ENCODE assay signal across 11 mouse cellular contexts in genomic region chr11:116571767-116572679, GRCm38 (mm10). TPM values are rescaled to one million over a fixed set of nuclear protein-coding genes. Genes with fewer than 3 reads are reported as not detected.
DNase-seq lines count a peak whose midpoint lies in the region; ATAC-seq lines count a peak whose summit lies in the region.
"Had no signal": no experiment of that assay in that cellular context is flagged by ENCODE, and none has a peak within 500 bp of the region (broad histone marks: within the 10 kb centered on the region; RNA-seq: fewer than 3 reads in every experiment).

No protein-coding gene starts in this region.

- H3K9ac ChIP-seq in intestine, embryonic 15.5 days = no peak overlapping the region
- H3K9ac ChIP-seq in forebrain, embryonic 16.5 days (replicated peaks; ENCODE audit: low read depth, low read length) = no peak overlapping the region
- H3K9ac ChIP-seq: midbrain, embryonic 12.5 days had no signal

- H3K36me3 ChIP-seq in intestine, embryonic 15.5 days = no peaks in the 10 kb centered on the region
- no peaks in the 10 kb centered on the region for H3K36me3 ChIP-seq in forebrain, embryonic 16.5 days (ENCODE audit: control insufficient read depth, insufficient read depth)
- H3K36me3 ChIP-seq: hindbrain, embryonic 10.5 days; midbrain, embryonic 12.5 days had no signal

- H3K4me2 ChIP-seq in intestine, embryonic 15.5 days (replicated peaks) = no peak overlapping the region
- no peak overlapping the region for H3K4me2 ChIP-seq in forebrain, embryonic 16.5 days (ENCODE audit: low read length)
- H3K4me2 ChIP-seq: midbrain, embryonic 12.5 days had no signal

- peak; percentile 57 for ATAC-seq in intestine, embryonic 15.5 days
- no peak for ATAC-seq in forebrain, embryonic 16.5 days

- peaks cover 26% of the 10 kb centered on the region for H3K4me1 ChIP-seq in intestine, embryonic 15.5 days (replicated peaks)
- peaks cover 33% of the 10 kb centered on the region for H3K4me1 ChIP-seq in forebrain, embryonic 16.5 days (replicated peaks; ENCODE audit: control insufficient read depth, insufficient read depth, low read length)

- no peak overlapping the region for H3K4me3 ChIP-seq in intestine, embryonic 15.5 days (replicated peaks)
- H3K4me3 ChIP-seq in forebrain, embryonic 16.5 days (replicated peaks; ENCODE audit: low read length) = no peak overlapping the region
- H3K4me3 ChIP-seq: hindbrain, embryonic 10.5 days; midbrain, embryonic 12.5 days had no signal

- peak; percentile 73 for DNase-seq in spleen, adult 12 weeks (ENCODE audit: low spot score)
- no peak for DNase-seq in spleen, adult 18-20 months
- DNase-seq in cerebellum, postnatal 25 days = peak; percentile 61 to 74
- no peak for DNase-seq in ovary, postnatal 36 days (ENCODE audit: low spot score)
- no peak for DNase-seq in gastrocnemius, postnatal 4 days (ENCODE audit: low spot score in 2 of 2)
- DNase-seq in thymus, postnatal 14 days = no peak

- no peaks in the 10 kb centered on the region for H3K27me3 ChIP-seq in intestine, embryonic 15.5 days (replicated peaks)
- no peaks in the 10 kb centered on the region for H3K27me3 ChIP-seq in forebrain, embryonic 16.5 days (replicated peaks; ENCODE audit: control insufficient read depth, insufficient read depth, low read length)
- H3K27me3 ChIP-seq: midbrain, embryonic 12.5 days had no signal

- 68% methylated on average over 19 of the region's 19 CpGs for WGBS in intestine, embryonic 15.5 days
- WGBS in forebrain, embryonic 16.5 days = 79% methylated on average over 19 of the region's 19 CpGs

- no peaks in the 10 kb centered on the region for H3K9me3 ChIP-seq in intestine, embryonic 15.5 days
- H3K9me3 ChIP-seq in forebrain, embryonic 16.5 days (ENCODE audit: control insufficient read depth, low read length) = no peaks in the 10 kb centered on the region
- H3K9me3 ChIP-seq: hindbrain, embryonic 10.5 days; midbrain, embryonic 12.5 days had no signal

- H3K27ac ChIP-seq in intestine, embryonic 15.5 days = 0 out of 2 replicates have a peak overlapping the region, but pooled peaks have one; percentile 11
- no peak overlapping the region for H3K27ac ChIP-seq in forebrain, embryonic 16.5 days (ENCODE audit: low read length)

RNA-seq across cellular contexts. Expression of gene Ube2o, which starts 9.2 kb away (rescaled TPM):
- 8.4 and 8.8 TPM in 2 replicates for polyA plus RNA-seq in intestine, embryonic 15.5 days (2015; fragmentation: Nextera tagmentation; extraction: Ambion mirVana)
- polyA plus RNA-seq in forebrain, embryonic 16.5 days (2015; fragmentation: Nextera tagmentation; extraction: Ambion mirVana) = 15.0 and 17.1 TPM in 2 replicates
- 10 to 100 TPM; 25.2 to 25.6 TPM for total RNA-seq in gastrocnemius, postnatal 4 days (2021)

RNA-seq across cellular contexts. Expression of gene Aanat, which starts 14.2 kb away (rescaled TPM):
- polyA plus RNA-seq in intestine, embryonic 15.5 days (2015; fragmentation: Nextera tagmentation; extraction: Ambion mirVana) = not detected in 2 replicates
- polyA plus RNA-seq in forebrain, embryonic 16.5 days (2015; fragmentation: Nextera tagmentation; extraction: Ambion mirVana) = 0.27 TPM in 1 of 2 replicates, not detected in the other
- not detected for total RNA-seq in gastrocnemius, postnatal 4 days (2021)
- polyA plus RNA-seq: hindbrain, embryonic 10.5 days; stomach, embryonic 16.5 days had no signal

RNA-seq across cellular contexts. Expression of gene Sphk1, which starts 41.3 kb away (rescaled TPM):
- polyA plus RNA-seq in intestine, embryonic 15.5 days (2015; fragmentation: Nextera tagmentation; extraction: Ambion mirVana) = 5.4 and 6.4 TPM in 2 replicates
- 2.9 and 3.3 TPM in 2 replicates for polyA plus RNA-seq in forebrain, embryonic 16.5 days (2015; fragmentation: Nextera tagmentation; extraction: Ambion mirVana)
- 1 to 10 TPM; 4.0 TPM for total RNA-seq in gastrocnemius, postnatal 4 days (2021)

RNA-seq across cellular contexts. Expression of gene Rhbdf2, which starts 54.8 kb away (rescaled TPM):
- 8.4 and 8.9 TPM in 2 replicates for polyA plus RNA-seq in intestine, embryonic 15.5 days (2015; fragmentation: Nextera tagmentation; extraction: Ambion mirVana)
- 1.0 and 1.5 TPM in 2 replicates for polyA plus RNA-seq in forebrain, embryonic 16.5 days (2015; fragmentation: Nextera tagmentation; extraction: Ambion mirVana)
- 1 to 10 TPM; 7.4 to 9.1 TPM for total RNA-seq in gastrocnemius, postnatal 4 days (2021)

Comparison
In these comparisons a context has a peak if more than half of its experiments do, and no peak if none do; other contexts are left out.
1. DNase-seq: peak in spleen, adult 12 weeks (single experiment) and cerebellum, postnatal 25 days (2 of 2); none in spleen, adult 18-20 months (0 of 2), ovary, postnatal 36 days (single experiment), gastrocnemius, postnatal 4 days (0 of 2) and thymus, postnatal 14 days (single experiment).